Mouse (Mus musculus) retina, adult 2 months (tissue): ENCODE measurements at regions not wholly inside any gene's neighbourhood (a gene's known extent, or its start where the extent isn't known, plus 50 kb on each side); places are given as distances from the start of the nearest gene placed in this dataset.
A peak's percentile ranks its signal among the peaks of the same experiment; 100 is the strongest.

Source experiments
- DNase-seq: peaks from one replicate; pipeline ENCODE4 v3.0.0-alpha.2; 2012; ENCODE audit warnings: low read depth, low spot score

GRCm38 (mm10) chr12:54454606-54455005, 201.8 kb downstream of the Sptssa start:
- no peak for DNase-seq

GRCm38 (mm10) chr12:54453343-54453742, 203.0 kb downstream of the Sptssa start:
- no peak for DNase-seq

- DNase-seq, result no peak
Measured at GRCm38 (mm10) chr12:54450369-54450768, 206.0 kb downstream of the Sptssa start.

- DNase-seq, result no peak
Measured at GRCm38 (mm10) chr12:54448221-54448620, 208.2 kb downstream of the Sptssa start.

GRCm38 (mm10) chr12:54447354-54447753, 209.0 kb downstream of the Sptssa start:
- DNase-seq, result no peak

GRCm38 (mm10) chr12:54446356-54446755, 210.0 kb downstream of the Sptssa start:
- no peak for DNase-seq

GRCm38 (mm10) chr12:54444416-54444815, 212.0 kb downstream of the Sptssa start:
- no peak for DNase-seq

GRCm38 (mm10) chr12:54443285-54443684, 213.1 kb downstream of the Sptssa start:
- no peak for DNase-seq

- no peak for DNase-seq
Measured at GRCm38 (mm10) chr12:54442408-54442807, 214.0 kb downstream of the Sptssa start.

GRCm38 (mm10) chr12:54440851-54441593, 215.4 kb downstream of the Sptssa start:
- no peak for DNase-seq

- DNase-seq, result no peak
Measured at GRCm38 (mm10) chr12:54438793-54439192, 217.6 kb downstream of the Sptssa start.

- DNase-seq, result no peak
Measured at GRCm38 (mm10) chr12:54425236-54425635, 221.6 kb upstream of the Egln3 start.

- DNase-seq, result no peak
Measured at GRCm38 (mm10) chr12:54414829-54415228, 211.2 kb upstream of the Egln3 start.

GRCm38 (mm10) chr12:54414201-54414600, 210.5 kb upstream of the Egln3 start:
- no peak for DNase-seq

GRCm38 (mm10) chr12:54410038-54410605, 206.5 kb upstream of the Egln3 start:
- DNase-seq, result no peak

- DNase-seq, result no peak
Measured at GRCm38 (mm10) chr12:54408906-54409305, 205.2 kb upstream of the Egln3 start.

- no peak for DNase-seq
Measured at GRCm38 (mm10) chr12:54407301-54407896, 203.7 kb upstream of the Egln3 start.

- peak; percentile 26 for DNase-seq
Measured at GRCm38 (mm10) chr12:54405066-54405465, 201.4 kb upstream of the Egln3 start.

GRCm38 (mm10) chr12:54402591-54402990, 198.9 kb upstream of the Egln3 start:
- no peak for DNase-seq

- no peak for DNase-seq
Measured at GRCm38 (mm10) chr12:54401665-54402064, 198.0 kb upstream of the Egln3 start.

GRCm38 (mm10) chr12:54400084-54400483, 196.4 kb upstream of the Egln3 start:
- DNase-seq, result no peak

- no peak for DNase-seq
Measured at GRCm38 (mm10) chr12:54398080-54398479, 194.4 kb upstream of the Egln3 start.

- no peak for DNase-seq
Measured at GRCm38 (mm10) chr12:54396952-54397351, 193.3 kb upstream of the Egln3 start.
